Mouse (Mus musculus): Measurements from ENCODE around the gene Washc4.

GRCm38 (mm10) chr10:83617366-83617765 lies 73.8 kb downstream of the Washc4 start:
- TF ChIP-seq CTCF (IDR thresholded peaks at IDR 0.05; ENCODE audit: borderline replicate concordance, control insufficient read depth, extremely low read depth, insufficient read depth, low read length, poor library complexity), result peak; percentile 75; the same call in 1 of the 2 replicates
- no peak for TF ChIP-seq POLR2A (IDR thresholded peaks at IDR 0.05; ENCODE audit: control insufficient read depth, extremely low read depth, insufficient read depth, low read length, poor library complexity)

All from thymus, adult 2 months (tissue).